Mouse (Mus musculus): Measurements from ENCODE around the gene Fam168a. TPM values are rescaled to one million over a fixed set of nuclear protein-coding genes. Genes with fewer than 3 reads are reported as not detected.

Fam168a gene
- polyA plus RNA-seq, 1 experiment from 2014 or later = 29.3 TPM

DNA sequence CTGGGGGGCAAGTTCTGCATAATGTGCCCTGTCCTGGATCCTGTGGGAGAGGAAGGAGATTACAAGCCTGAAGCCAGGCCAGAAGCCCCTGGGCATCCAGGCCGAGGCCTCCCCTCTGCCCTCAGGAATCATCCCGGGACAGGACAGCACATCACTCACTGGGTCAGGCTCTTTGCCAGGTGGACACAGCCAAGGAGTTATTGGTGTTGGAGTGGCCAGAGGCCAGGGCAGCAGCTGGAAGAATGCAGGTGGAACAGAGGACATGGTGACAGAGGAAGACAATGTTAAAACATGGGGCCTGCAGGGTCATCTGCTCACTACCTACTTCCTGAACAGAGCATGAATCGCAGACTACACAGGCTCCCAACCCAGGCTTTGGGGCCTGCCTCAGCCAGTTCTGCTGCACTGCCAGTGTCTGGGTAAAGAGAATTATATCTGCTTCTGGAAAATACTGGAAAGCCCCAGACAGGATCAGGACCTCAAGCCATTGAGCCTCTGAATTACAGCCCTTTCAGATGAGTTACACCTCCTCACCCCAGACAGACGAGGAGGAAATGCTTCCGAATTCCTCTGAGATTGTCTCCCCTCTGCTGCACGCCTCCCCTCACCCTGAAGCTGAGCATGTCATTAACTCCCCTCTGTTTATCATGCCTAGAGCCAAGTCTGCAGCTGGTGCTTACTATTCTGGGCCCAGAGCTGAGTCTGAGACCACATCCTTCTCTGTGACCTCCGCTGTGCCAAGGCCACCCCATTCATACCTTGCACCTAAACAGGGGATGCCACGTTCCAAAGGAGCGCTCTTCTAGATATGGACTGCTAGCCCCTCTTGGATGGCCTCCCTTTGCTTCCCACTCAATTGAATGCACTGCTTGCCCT is 145.3 kb downstream of the Fam168a start:
- DNase-seq (ENCODE audit: low spot score) = no peak
- H3K4me1 ChIP-seq = peaks cover 26% of the 10 kb centered on the region; the same call in 1 of the 2 replicates
- H3K27ac ChIP-seq (replicated peaks) = no peak overlapping the region; the same call in 1 of the 2 replicates
- 81% methylated on average over 9 of the region's 9 CpGs for WGBS
- H3K4me3 ChIP-seq = no peak overlapping the region
- H3K9me3 ChIP-seq (replicated peaks) = no peaks in the 10 kb centered on the region
- H3K27me3 ChIP-seq (ENCODE audit: low read depth, poor library complexity, severe bottlenecking) = no peaks in the 10 kb centered on the region
- peaks cover 12% of the 10 kb centered on the region; the same call in 1 of the 2 replicates for H3K36me3 ChIP-seq

DNA sequence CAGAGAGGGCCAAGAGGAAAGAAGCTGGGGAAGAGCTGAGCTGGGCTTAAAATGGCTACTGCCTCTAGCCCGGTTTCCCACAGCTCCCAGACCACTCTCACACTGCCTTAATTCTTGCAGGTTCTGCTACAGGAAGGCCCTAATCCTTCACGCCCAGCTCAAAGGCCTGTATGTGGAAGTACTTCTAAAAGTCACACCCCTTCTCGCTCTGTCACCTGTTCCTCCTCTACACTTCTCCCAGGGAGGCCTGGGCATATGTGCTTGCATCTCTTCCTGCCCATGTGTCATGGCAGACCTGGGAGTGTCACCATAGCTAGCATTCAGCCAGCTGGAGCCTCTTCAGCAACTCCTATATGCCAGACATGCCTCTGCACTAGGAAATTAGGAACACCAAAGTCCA is 147.0 kb downstream of the Fam168a start:
- Histone ChIP-seq H3K27ac (replicated peaks) (no peak overlapping the region; the same call in 1 of the 2 replicates), H3K4me3 (no peak overlapping the region), H3K4me1 (peaks cover 23% of the 10 kb centered on the region; the same call in 1 of the 2 replicates), H3K27me3 (ENCODE audit: low read depth, poor library complexity, severe bottlenecking) (no peaks in the 10 kb centered on the region), H3K9me3 (replicated peaks) (no peaks in the 10 kb centered on the region), H3K36me3 (peaks cover 6% of the 10 kb centered on the region; the same call in 1 of the 2 replicates)
- DNase-seq (ENCODE audit: low spot score) = no peak
- 84% methylated on average over 3 of the region's 3 CpGs for WGBS

DNA sequence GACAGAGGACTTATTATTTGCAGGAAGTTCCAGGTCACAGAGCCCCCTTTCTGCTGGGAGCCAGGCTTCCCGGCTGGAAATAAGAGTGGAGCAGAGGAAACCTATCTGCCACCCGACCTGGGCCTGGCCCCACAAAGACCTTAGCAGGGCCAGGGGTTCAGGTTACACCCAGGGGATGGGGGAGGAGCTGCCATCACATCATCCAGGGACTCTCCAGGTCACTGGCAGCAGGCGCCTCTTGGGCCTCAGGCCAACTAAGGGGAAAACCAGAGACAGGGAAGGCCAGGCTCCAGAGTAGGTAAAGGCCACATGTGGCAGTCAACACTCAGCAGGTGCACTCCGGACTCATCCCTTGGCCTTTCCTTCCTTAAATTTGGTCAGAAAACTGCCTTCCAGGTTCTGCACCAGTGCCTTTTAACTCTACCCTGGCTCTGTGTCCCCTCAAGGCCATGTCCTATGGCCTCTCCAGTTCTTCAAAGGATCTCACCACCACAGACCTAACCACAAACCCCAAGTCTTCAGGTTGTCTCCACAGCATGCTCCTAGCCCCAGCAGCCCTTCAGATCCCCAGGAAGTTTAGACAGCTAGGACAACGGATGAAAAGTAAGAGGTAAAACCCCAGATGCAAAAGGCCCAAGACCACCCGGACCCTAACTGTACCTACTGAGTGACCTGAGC is 147.8 kb downstream of the Fam168a start:
- H3K4me3 ChIP-seq = no peak overlapping the region
- peaks cover 6% of the 10 kb centered on the region; the same call in 1 of the 2 replicates for H3K36me3 ChIP-seq
- no peak overlapping the region; the same call in 1 of the 2 replicates for H3K27ac ChIP-seq (replicated peaks)
- peaks cover 23% of the 10 kb centered on the region; the same call in 1 of the 2 replicates for H3K4me1 ChIP-seq
- no peak for DNase-seq (ENCODE audit: low spot score)
- H3K27me3 ChIP-seq (ENCODE audit: low read depth, poor library complexity, severe bottlenecking) = no peaks in the 10 kb centered on the region
- H3K9me3 ChIP-seq (replicated peaks) = no peaks in the 10 kb centered on the region
- WGBS = 56% methylated on average over 6 of the region's 6 CpGs

GRCm38 (mm10) chr7:100854861-100855260 is 148.4 kb downstream of the Fam168a start:
- Histone ChIP-seq H3K27ac (replicated peaks) (no peak overlapping the region; the same call in 1 of the 2 replicates), H3K9me3 (replicated peaks) (no peaks in the 10 kb centered on the region), H3K36me3 (0 out of 2 replicates have a peak, but pooled peaks cover 1% of the 10 kb centered on the region), H3K27me3 (ENCODE audit: low read depth, poor library complexity, severe bottlenecking) (no peaks in the 10 kb centered on the region), H3K4me1 (peaks cover 25% of the 10 kb centered on the region), H3K4me3 (no peak overlapping the region)
- DNase-seq (ENCODE audit: low spot score) = no peak
- 83% methylated on average over 5 of the region's 5 CpGs for WGBS

DNA sequence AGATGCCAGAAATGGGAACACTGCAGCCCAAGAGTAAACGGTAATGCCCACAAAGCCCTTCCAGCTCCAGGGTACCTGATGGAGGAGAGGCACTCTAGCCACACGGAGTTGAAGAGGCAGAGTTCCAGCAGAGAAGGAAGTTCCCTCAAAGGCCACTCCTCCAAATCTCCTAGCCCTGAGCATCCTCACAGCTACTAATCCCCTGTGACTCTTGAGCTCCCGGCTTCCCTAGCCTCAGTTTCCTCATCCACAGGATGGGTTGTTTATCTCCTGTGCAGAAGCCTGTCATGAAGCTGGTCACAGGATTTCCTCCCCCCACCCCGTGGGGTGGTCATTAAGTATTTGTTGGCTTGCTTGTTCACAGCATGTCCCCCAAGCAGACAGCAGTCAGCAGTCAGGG is 148.9 kb downstream of the Fam168a start:
- Histone ChIP-seq H3K4me1 (peaks cover 27% of the 10 kb centered on the region), H3K4me3 (no peak overlapping the region), H3K27ac (replicated peaks) (no peak overlapping the region), H3K36me3 (no peaks in the 10 kb centered on the region), H3K27me3 (ENCODE audit: low read depth, poor library complexity, severe bottlenecking) (no peaks in the 10 kb centered on the region), H3K9me3 (replicated peaks) (no peaks in the 10 kb centered on the region)
- WGBS = 50% methylated on average over 4 of the region's 4 CpGs
- DNase-seq (ENCODE audit: low spot score) = no peak

GRCm38 (mm10) chr7:100855795-100856573 is 149.5 kb downstream of the Fam168a start:
- DNase-seq (ENCODE audit: low spot score) = no peak
- Histone ChIP-seq H3K27ac (replicated peaks) (no peak overlapping the region; the same call in 1 of the 2 replicates), H3K9me3 (replicated peaks) (no peaks in the 10 kb centered on the region), H3K4me1 (peaks cover 34% of the 10 kb centered on the region), H3K27me3 (ENCODE audit: low read depth, poor library complexity, severe bottlenecking) (no peaks in the 10 kb centered on the region), H3K36me3 (no peaks in the 10 kb centered on the region), H3K4me3 (no peak overlapping the region)
- WGBS = 71% methylated on average over 5 of the region's 5 CpGs

DNA sequence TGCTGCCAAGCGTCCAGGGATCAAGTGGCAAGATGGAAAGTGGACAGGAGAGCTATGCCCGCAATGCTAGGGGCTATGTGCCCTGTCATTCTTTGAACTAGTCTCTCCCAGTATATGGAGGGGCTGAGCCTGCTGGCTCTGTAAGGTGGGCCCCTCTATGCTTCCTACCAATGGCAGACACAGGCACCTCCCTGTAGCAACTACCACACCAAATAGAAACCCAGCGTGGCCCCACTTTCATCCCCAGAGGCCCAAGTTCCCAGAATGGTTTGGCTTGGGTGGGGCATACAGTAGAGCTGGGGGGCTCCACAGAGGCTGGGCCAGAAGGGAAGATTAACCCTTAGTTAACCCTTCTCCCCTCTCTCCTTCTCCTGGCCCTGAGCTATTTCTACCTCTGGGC is 154.0 kb downstream of the Fam168a start:
- H3K4me3 ChIP-seq = no peak overlapping the region
- no peaks in the 10 kb centered on the region for H3K36me3 ChIP-seq
- no peaks in the 10 kb centered on the region for H3K9me3 ChIP-seq (replicated peaks)
- no peaks in the 10 kb centered on the region for H3K27me3 ChIP-seq (ENCODE audit: low read depth, poor library complexity, severe bottlenecking)
- no peak overlapping the region for H3K27ac ChIP-seq (replicated peaks)
- WGBS = 82% methylated on average over 3 of the region's 3 CpGs
- peaks cover 38% of the 10 kb centered on the region for H3K4me1 ChIP-seq
- DNase-seq (ENCODE audit: low spot score) = no peak

DNA sequence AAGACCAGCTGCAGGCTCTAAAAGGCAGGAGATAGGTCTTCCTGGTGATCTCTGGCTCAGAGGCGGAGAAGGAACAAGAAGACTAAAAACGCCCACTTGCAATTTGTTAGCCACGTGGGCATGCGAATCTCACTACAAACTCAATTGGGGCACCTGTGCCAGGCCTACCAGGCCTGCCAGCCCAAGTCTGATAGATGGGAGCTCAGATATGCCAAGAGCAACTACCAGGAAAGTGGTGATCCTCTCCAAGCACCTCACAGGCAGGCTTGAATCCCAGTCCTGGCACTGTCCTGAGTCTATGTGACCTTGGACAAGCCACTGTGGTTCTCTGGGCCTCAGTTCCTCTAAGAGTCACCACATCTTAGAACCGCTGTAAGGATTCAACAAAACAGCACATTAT is 154.8 kb downstream of the Fam168a start:
- Histone ChIP-seq H3K4me1 (peaks cover 31% of the 10 kb centered on the region), H3K4me3 (no peak overlapping the region), H3K36me3 (no peaks in the 10 kb centered on the region), H3K27ac (replicated peaks) (no peak overlapping the region), H3K27me3 (ENCODE audit: low read depth, poor library complexity, severe bottlenecking) (no peaks in the 10 kb centered on the region), H3K9me3 (replicated peaks) (no peaks in the 10 kb centered on the region)
- 90% methylated on average over 5 of the region's 5 CpGs for WGBS
- DNase-seq (ENCODE audit: low spot score) = no peak

GRCm38 (mm10) chr7:100862353-100862752 is 155.9 kb downstream of the Fam168a start:
- Histone ChIP-seq H3K27me3 (ENCODE audit: low read depth, poor library complexity, severe bottlenecking) (no peaks in the 10 kb centered on the region), H3K4me3 (peak overlapping the region; percentile 87), H3K36me3 (no peaks in the 10 kb centered on the region), H3K4me1 (peaks cover 31% of the 10 kb centered on the region), H3K9me3 (replicated peaks) (no peaks in the 10 kb centered on the region), H3K27ac (replicated peaks) (peak overlapping the region; percentile 90)
- peak; percentile 21 for DNase-seq (ENCODE audit: low spot score)
- 9% methylated on average over 4 of the region's 4 CpGs for WGBS

GRCm38 (mm10) chr7:100862828-100863638 is 156.6 kb downstream of the Fam168a start, which contains the start of gene Relt:
Relt (minus strand) TSS chr7:100863446.
- Histone ChIP-seq H3K4me1 (peaks cover 31% of the 10 kb centered on the region), H3K36me3 (no peaks in the 10 kb centered on the region), H3K27me3 (ENCODE audit: low read depth, poor library complexity, severe bottlenecking) (no peaks in the 10 kb centered on the region), H3K27ac (replicated peaks) (peak within 1 kb of the TSS; percentile 90), H3K4me3 (peak within 1 kb of the TSS; percentile 87), H3K9me3 (replicated peaks) (no peaks in the 10 kb centered on the region)
- peak; percentile 98 for DNase-seq (ENCODE audit: low spot score)
- under 1% methylated on average over 91 of the region's 91 CpGs for WGBS

DNA sequence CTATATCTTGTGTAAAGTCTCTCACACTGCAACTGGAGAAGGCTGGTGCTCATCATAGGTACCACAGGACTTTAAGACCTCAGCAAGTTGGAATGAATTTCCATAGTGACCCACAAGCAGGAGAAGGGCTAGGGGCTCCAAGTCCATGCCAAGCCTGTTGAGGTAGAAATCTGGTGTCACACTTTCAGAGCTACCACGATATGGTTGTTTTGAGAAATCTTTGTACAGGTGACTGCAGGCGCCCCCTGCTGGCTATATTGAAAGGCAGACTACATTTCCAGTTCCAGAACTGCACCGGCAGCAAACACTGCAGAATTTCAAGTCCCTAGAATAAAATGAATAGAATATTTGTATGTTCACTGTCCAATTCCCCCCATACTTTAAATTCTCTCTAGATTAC is 160.2 kb downstream of the Fam168a start:
- peaks cover 13% of the 10 kb centered on the region for H3K4me1 ChIP-seq
- 25% methylated on average over 3 of the region's 3 CpGs for WGBS
- DNase-seq (ENCODE audit: low spot score) = peak; percentile 63
- peaks cover 10% of the 10 kb centered on the region for H3K36me3 ChIP-seq
- H3K27me3 ChIP-seq (ENCODE audit: low read depth, poor library complexity, severe bottlenecking) = no peaks in the 10 kb centered on the region
- no peak overlapping the region for H3K4me3 ChIP-seq
- H3K27ac ChIP-seq (replicated peaks) = no peak overlapping the region
- H3K9me3 ChIP-seq (replicated peaks) = no peaks in the 10 kb centered on the region

Measured in midbrain, embryonic 10.5 days (tissue).